Mouse (Mus musculus) c-Kit-positive CD71-negative TER-119-negative erythroid progenitor cells, embryonic 14.5 days (primary cell): ENCODE results near the gene Olfr979.
"Not testable (repeated sequence)": the region's sequence is repeated elsewhere in the genome, so short reads cannot be mapped to it uniquely, and the experiment has no call there.

ENCODE experiments used
- DNase-seq: peaks from one replicate; pipeline ENCODE4 v3.0.0-alpha.2; 2013; ENCODE audit warnings: low read depth

The Olfr979 gene

DNA sequence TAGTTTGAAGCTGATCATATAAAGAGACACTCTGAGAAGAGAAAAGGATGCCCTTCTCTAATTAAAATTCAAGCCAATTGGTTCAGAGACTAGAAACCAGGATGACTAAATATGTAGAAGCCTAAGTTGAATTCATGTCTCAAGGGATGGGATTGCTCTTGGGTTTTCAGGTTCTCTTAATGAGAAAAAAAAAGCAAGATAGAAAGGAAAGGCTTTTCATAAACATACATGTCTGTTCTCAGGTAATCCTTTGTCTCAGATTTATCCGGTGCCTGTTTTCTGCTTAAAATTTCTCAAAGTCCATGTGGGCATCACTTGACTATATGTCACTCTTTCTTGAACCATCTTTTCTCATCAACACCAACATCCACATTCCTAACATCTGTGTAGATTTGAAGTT is at the start of gene Olfr979:
TSS of gene Olfr979 (minus strand) at position 101 of the 400 bp plus-strand sequence.
- DNase-seq, result no peak

DNA sequence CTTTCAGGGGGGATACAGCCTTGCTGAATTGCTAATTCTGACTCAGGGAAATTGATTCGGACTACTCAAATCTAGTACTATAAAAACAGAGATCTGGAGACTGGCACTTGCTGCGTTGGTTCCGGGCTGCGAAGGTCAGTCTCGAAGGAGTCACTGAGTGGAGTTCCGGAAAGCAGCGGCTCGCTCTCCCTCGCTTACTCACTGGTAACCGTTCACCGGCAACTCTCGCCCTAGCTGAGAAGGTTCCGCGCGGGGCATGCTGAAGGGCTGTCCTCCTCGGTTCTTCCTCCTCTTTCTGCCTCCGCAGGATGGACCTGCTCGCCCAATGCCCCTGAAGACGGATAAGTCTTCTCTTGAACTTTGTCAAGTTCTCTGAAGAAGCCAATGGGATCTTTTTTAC is 46.9 kb upstream of the Olfr979 start:
- DNase-seq, result no peak

DNA sequence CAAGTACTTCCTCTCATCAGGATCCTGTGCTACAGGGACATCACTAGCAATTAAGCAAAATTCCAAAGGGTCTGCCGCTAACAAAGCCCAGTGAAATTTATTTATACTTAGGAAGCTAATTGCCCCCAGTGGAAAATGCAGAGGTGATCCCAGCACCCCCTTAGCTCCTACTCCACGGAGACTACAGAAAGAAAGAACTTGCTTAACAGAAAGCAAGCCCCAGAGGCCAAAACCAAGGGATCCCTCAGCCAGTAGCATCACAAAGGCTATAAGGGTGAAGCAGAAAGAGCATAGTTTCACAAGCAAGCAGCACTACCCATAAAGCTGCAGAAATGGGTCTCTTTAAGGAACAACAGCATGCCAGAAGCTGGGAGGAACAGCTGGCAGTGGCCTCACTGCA is 17.9 kb upstream of the Olfr979 start, which contains the start of gene Olfr981:
TSS of gene Olfr981 (plus strand) at position 301 of the 400 bp plus-strand sequence.
- no peak for DNase-seq

DNA sequence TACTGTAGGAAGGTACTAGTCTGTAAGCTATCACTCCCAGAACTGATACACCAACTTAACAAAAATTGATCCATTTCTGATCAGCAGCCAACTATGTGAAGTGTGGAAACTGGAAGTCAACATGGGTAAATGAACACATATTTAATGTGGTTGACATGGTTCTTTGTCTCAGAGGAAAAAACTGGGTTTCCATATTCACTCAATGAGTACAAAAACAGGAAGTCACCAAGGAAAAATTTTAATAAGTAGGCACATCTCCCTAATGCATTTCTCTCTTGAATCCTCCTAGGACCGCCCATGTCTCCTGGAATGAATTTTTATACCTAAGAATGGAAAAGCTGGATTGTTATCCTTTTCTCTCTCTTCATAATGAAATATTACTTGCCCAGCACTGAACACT is 6.2 kb upstream of the Olfr979 start, which contains the start of gene Olfr980:
TSS of gene Olfr980 (minus strand) at position 101 of the 400 bp plus-strand sequence.
- DNase-seq, result no peak

DNA sequence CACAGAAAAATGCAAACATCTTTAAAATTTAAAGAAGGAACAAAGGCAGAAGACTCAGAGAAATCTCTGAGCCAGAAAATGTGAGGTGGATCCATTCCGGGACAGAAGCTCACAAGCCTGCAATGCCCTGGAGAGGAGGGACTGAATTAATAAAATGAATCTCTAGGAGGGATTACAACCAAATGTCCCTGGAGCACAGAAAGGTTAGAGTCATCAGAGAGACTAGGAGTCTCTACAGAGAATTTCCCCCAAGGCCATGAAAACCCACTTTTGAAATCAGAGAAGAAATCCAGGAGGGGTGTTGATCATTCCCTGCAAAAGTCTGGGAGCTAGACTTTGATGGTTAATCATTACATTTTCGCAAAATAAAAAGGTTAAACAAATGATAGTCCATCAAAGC is 11.5 kb downstream of the Olfr979 start, which contains the start of gene Olfr978:
TSS of gene Olfr978 (plus strand) at position 301 of the 400 bp plus-strand sequence.
- DNase-seq, result no peak

DNA sequence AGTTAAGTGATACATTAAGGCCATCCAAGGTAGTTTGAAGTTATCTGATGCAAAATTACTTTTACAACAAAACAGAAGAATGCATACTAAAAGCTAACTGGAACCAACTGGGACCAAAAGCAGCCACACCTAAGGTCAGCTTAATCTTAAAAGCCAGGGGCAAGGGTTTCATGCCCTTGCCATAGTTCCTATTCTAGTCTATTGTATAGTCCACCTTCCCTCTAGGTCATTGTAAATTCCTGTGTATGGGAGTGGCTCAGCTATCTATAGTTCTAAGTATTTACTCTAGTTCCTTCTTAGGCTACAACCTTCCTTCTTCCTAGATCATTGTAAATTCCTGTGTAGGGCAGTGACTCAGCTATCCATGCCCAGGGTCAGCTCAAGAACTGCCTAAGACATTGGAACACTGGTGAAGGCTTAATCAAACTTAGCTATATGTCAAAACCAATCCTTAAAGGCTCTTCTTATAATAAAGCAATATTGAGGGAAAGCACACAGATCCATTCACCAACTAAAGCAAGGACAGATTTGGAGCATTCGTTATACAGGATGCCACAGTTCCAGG is 26.6 kb downstream of the Olfr979 start:
- DNase-seq, result not testable (repeated sequence)

DNA sequence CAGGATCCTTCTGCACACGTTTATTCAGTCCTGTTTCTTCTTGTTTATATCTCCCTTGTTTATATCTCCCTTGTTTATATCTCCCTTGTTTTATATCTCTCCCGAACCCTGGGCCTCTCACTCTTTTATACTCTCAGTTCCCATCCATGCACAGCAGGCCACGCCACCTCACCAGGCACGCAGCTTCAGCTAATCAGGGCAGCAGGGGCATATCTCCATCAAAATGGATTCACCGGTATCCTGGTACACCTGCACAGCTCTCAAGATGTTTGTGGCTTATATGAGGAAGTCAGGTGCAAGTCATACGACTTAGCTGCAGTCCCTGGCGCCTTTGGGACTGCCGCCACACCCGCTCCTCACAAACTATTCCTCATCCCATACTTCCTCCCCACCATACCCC is 42.2 kb downstream of the Olfr979 start, which contains the start of gene Olfr976:
TSS of gene Olfr976 (minus strand) at position 101 of the 400 bp plus-strand sequence.
- DNase-seq, result not testable (repeated sequence)

DNA sequence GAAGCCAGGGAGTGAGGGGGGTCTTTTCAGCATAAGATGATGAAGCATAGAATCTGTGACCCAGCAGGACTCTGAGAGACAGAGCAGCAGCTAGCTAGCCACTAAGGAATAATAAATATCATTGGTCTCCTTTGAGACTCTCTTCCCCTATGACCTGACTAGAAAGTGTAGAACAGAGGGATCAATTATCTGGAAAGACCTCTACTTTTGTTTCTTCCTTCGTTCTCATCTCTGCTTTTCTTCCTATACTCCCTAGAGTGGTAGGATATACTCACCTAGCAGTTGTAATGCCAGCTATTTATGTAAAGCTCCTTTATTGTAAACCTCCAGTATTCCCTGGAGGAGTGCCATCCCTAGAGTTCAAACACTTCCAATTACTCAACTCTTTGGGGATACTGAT is 51.3 kb downstream of the Olfr979 start, which contains the start of gene Olfr975:
TSS of gene Olfr975 (minus strand) at position 101 of the 400 bp plus-strand sequence.
- DNase-seq, result no peak
